Mouse (Mus musculus): ENCODE measurements around the gene Gpr174.
"Not testable (repeated sequence)": the region's sequence is repeated elsewhere in the genome, so short reads cannot be mapped to it uniquely, and the experiment has no call there.

Gpr174 gene

GRCm38 (mm10) chrX:107255486-107256227 lies at the start of gene Gpr174:
TSS of gene Gpr174 (plus strand) at chrX:107255878.
- DNase-seq (ENCODE audit: low read depth, low spot score): no peak

GRCm38 (mm10) chrX:107217577-107218090 lies 38.0 kb upstream of the Gpr174 start:
- DNase-seq (ENCODE audit: low read depth, low spot score): no peak

- no peak for DNase-seq (ENCODE audit: low read depth, low spot score)
Measured at GRCm38 (mm10) chrX:107224846-107225245, 30.8 kb upstream of the Gpr174 start.

GRCm38 (mm10) chrX:107231214-107231613 lies 24.5 kb upstream of the Gpr174 start:
- DNase-seq (ENCODE audit: low read depth, low spot score): no peak

- DNase-seq (ENCODE audit: low read depth, low spot score): no peak
Measured at GRCm38 (mm10) chrX:107234655-107235054, 21.0 kb upstream of the Gpr174 start.

GRCm38 (mm10) chrX:107236461-107236860 lies 19.2 kb upstream of the Gpr174 start:
- DNase-seq (ENCODE audit: low read depth, low spot score): no peak

GRCm38 (mm10) chrX:107250390-107250789 lies 5.3 kb upstream of the Gpr174 start:
- DNase-seq (ENCODE audit: low read depth, low spot score): no peak

GRCm38 (mm10) chrX:107264619-107265018 lies 8.9 kb downstream of the Gpr174 start:
- DNase-seq (ENCODE audit: low read depth, low spot score): no peak

GRCm38 (mm10) chrX:107277606-107278005 lies 21.9 kb downstream of the Gpr174 start:
- no peak for DNase-seq (ENCODE audit: low read depth, low spot score)

- DNase-seq (ENCODE audit: low read depth, low spot score): no peak
Measured at GRCm38 (mm10) chrX:107284211-107284610, 28.5 kb downstream of the Gpr174 start.

GRCm38 (mm10) chrX:107297861-107298260 lies 42.2 kb downstream of the Gpr174 start:
- not testable (repeated sequence) for DNase-seq (ENCODE audit: low read depth, low spot score)

- DNase-seq (ENCODE audit: low read depth, low spot score): no peak
Measured at GRCm38 (mm10) chrX:107298761-107299160, 43.1 kb downstream of the Gpr174 start.

- DNase-seq (ENCODE audit: low read depth, low spot score): no peak
Measured at GRCm38 (mm10) chrX:107306492-107306891, 50.8 kb downstream of the Gpr174 start.

- DNase-seq (ENCODE audit: low read depth, low spot score): no peak
Measured at GRCm38 (mm10) chrX:107312533-107312932, 56.9 kb downstream of the Gpr174 start.

- no peak for DNase-seq (ENCODE audit: low read depth, low spot score)
Measured at GRCm38 (mm10) chrX:107325697-107326381, 70.2 kb downstream of the Gpr174 start.

- no peak for DNase-seq (ENCODE audit: low read depth, low spot score)
Measured at GRCm38 (mm10) chrX:107329849-107330248, 74.2 kb downstream of the Gpr174 start.

- no peak for DNase-seq (ENCODE audit: low read depth, low spot score)
Measured at GRCm38 (mm10) chrX:107336609-107337008, 80.9 kb downstream of the Gpr174 start.

GRCm38 (mm10) chrX:107341980-107342379 lies 86.3 kb downstream of the Gpr174 start:
- DNase-seq (ENCODE audit: low read depth, low spot score): no peak
